Mouse (Mus musculus) CH12.LX (cell line): Measurements from ENCODE around the gene Chrnb1. TPM values are rescaled to one million over a fixed set of nuclear protein-coding genes. Genes with fewer than 3 reads are reported as not detected.

Source experiments
- DNase-seq: peaks from one replicate; pipeline ENCODE4 v3.0.0-alpha.2; 2013; ENCODE audit errors: extremely low read depth
- H3K27ac ChIP-seq: 2 replicates; pipeline ENCODE4 v1.5.1; 2012; ENCODE audit warnings: low read depth, mild to moderate bottlenecking, control low read depth, moderate library complexity; ENCODE audit not compliant: insufficient read depth
- H3K27me3 ChIP-seq: replicated peaks from 2 replicates; pipeline ENCODE3; 2012; ENCODE audit warnings: inconsistent platforms
- H3K36me3 ChIP-seq, 2 experiments: replicated peaks in 1 of 2; 2 replicates each; pipeline versions ENCODE3 to v1.6.1; 2012; ENCODE audit warnings: inconsistent platforms in 1 of 2, low read length in 1 of 2, mild to moderate bottlenecking in 1 of 2, mixed read lengths in 1 of 2, moderate library complexity in 1 of 2; ENCODE audit not compliant: control insufficient read depth in 1 of 2, insufficient read depth in 1 of 2
- H3K4me1 ChIP-seq, 2 experiments: 2 replicates each; pipeline ENCODE4 v1.6.1; 2012; ENCODE audit warnings: inconsistent platforms in 1 of 2, moderate library complexity in 1 of 2; ENCODE audit not compliant: insufficient read depth in 2 of 2, control insufficient read depth in 1 of 2
- H3K4me2 ChIP-seq: 2 replicates; pipeline ENCODE4 v1.6.1; 2012; ENCODE audit warnings: low read depth, mild to moderate bottlenecking, control low read depth; ENCODE audit not compliant: poor library complexity, insufficient read depth, severe bottlenecking
- H3K4me3 ChIP-seq, 3 experiments: fragments of 150-350 bp in 1 of 3; sonication (generic) in 1 of 3; replicated peaks in 1 of 3; 2 replicates each; pipeline versions ENCODE3 to v1.5.1; 2011 to 2012; ENCODE audit warnings: low read depth in 2 of 3, low read length in 2 of 3, mild to moderate bottlenecking in 2 of 3, moderate library complexity in 2 of 3, control low read depth in 1 of 3, improper control_type of control experiment in 1 of 3, inconsistent platforms in 1 of 3, mixed read lengths in 1 of 3; ENCODE audit not compliant: poor library complexity in 1 of 3
- H3K79me2 ChIP-seq: replicated peaks from 2 replicates; pipeline ENCODE4 v1.6.1; 2012; ENCODE audit warnings: mild to moderate bottlenecking, moderate library complexity; ENCODE audit not compliant: control insufficient read depth, poor library complexity, insufficient read depth, severe bottlenecking; ENCODE audit errors: extremely low read depth
- H3K9ac ChIP-seq: 2 replicates; pipeline ENCODE4 v1.6.1; 2012; ENCODE audit warnings: low read depth, mild to moderate bottlenecking, control low read depth, moderate library complexity; ENCODE audit not compliant: insufficient read depth
- H3K9me3 ChIP-seq: replicated peaks from 2 replicates; pipeline ENCODE3; 2012; ENCODE audit warnings: low read length, inconsistent platforms, mixed read lengths
- BHLHE40 ChIP-seq: IDR thresholded peaks from 2 replicates; pipeline ENCODE4 v1.6.1; 2011; ENCODE audit warnings: mild to moderate bottlenecking, low read depth, low read length, improper control_type of control experiment
- CHD1 ChIP-seq: IDR thresholded peaks from 2 replicates; pipeline ENCODE4 v1.6.1; 2012; ENCODE audit warnings: low read depth, low read length, improper control_type of control experiment, inconsistent platforms
- EP300 ChIP-seq: IDR thresholded peaks from 2 replicates; pipeline ENCODE4 v1.6.1; 2011; ENCODE audit warnings: low read length, improper control_type of control experiment
- ETS1 ChIP-seq: conservative IDR thresholded peaks from 2 replicates; pipeline ENCODE4 v1.6.1; 2012; ENCODE audit warnings: low read depth, mild to moderate bottlenecking, inconsistent platforms, low read length, improper control_type of control experiment, moderate library complexity
- GABPA ChIP-seq: IDR thresholded peaks from 2 replicates; pipeline ENCODE4 v1.6.1; 2012; ENCODE audit warnings: low read depth, low read length, improper control_type of control experiment, inconsistent platforms; ENCODE audit not compliant: insufficient replicate concordance
- KAT2A ChIP-seq: IDR thresholded peaks from 2 replicates; pipeline ENCODE4 v1.6.1; 2012; ENCODE audit warnings: low read length, improper control_type of control experiment, inconsistent platforms; ENCODE audit not compliant: insufficient replicate concordance
- MAFK ChIP-seq: IDR thresholded peaks from 2 replicates; pipeline ENCODE4 v1.6.1; 2011; ENCODE audit warnings: low read length, improper control_type of control experiment; ENCODE audit not compliant: insufficient replicate concordance
- MAX ChIP-seq: IDR thresholded peaks from 2 replicates; pipeline ENCODE4 v1.6.1; 2011; ENCODE audit warnings: low read length, improper control_type of control experiment
- MAZ ChIP-seq: IDR thresholded peaks from 2 replicates; pipeline ENCODE4 v1.6.1; 2012; ENCODE audit warnings: low read depth, mild to moderate bottlenecking, inconsistent platforms, low read length, improper control_type of control experiment, moderate library complexity
- MEF2A ChIP-seq: IDR thresholded peaks from 2 replicates; pipeline ENCODE4 v1.6.1; 2014; ENCODE audit warnings: low read depth, mild to moderate bottlenecking, inconsistent platforms, low read length, improper control_type of control experiment, borderline replicate concordance
- NRF1 ChIP-seq: IDR thresholded peaks from 2 replicates; pipeline ENCODE4 v1.6.1; 2014; ENCODE audit warnings: low read depth, mild to moderate bottlenecking, inconsistent platforms, low read length, improper control_type of control experiment, moderate library complexity
- RAD21 ChIP-seq: IDR thresholded peaks from 2 replicates; pipeline ENCODE4 v1.6.1; 2011; ENCODE audit warnings: low read depth, mild to moderate bottlenecking, low read length, improper control_type of control experiment, moderate library complexity
- RCOR1 ChIP-seq: conservative IDR thresholded peaks from 2 replicates; pipeline ENCODE4 v1.6.1; 2012; ENCODE audit warnings: low read depth, mild to moderate bottlenecking, inconsistent platforms, low read length, improper control_type of control experiment
- SMC3 ChIP-seq: IDR thresholded peaks from 2 replicates; pipeline ENCODE4 v1.6.1; 2011; ENCODE audit warnings: low read depth, low read length, improper control_type of control experiment
- TBP ChIP-seq: conservative IDR thresholded peaks from 2 replicates; pipeline ENCODE4 v1.6.1; 2011; ENCODE audit warnings: low read depth, low read length, improper control_type of control experiment
- TCF12 ChIP-seq: IDR thresholded peaks from 2 replicates; pipeline ENCODE4 v1.6.1; 2014; ENCODE audit warnings: low read depth, mild to moderate bottlenecking, inconsistent platforms, low read length, improper control_type of control experiment
- UBTF ChIP-seq: IDR thresholded peaks from 2 replicates; pipeline ENCODE4 v1.6.1; 2012; ENCODE audit warnings: low read depth, mild to moderate bottlenecking, inconsistent platforms, low read length, improper control_type of control experiment, moderate library complexity
- USF1 ChIP-seq: IDR thresholded peaks from 2 replicates; pipeline ENCODE4 v1.6.1; 2014; ENCODE audit warnings: low read depth, mild to moderate bottlenecking, inconsistent platforms, low read length, improper control_type of control experiment
- dilution Hi-C: fragments of 300-500 bp; cut with MboI; formaldehyde crosslinking; loops from 2 replicates; pipeline ENCODE4 v1.14.3; 2020; ENCODE audit warnings: low sequenced_read_pairs; ENCODE audit not compliant: extremely low pct_unique_long_range_greater_than_20kb, extremely low pct_ligation_motif_present
- in situ Hi-C: fragments of 300-500 bp; cut with MboI; formaldehyde crosslinking; loops from 3 replicates; pipeline ENCODE4 v1.14.3; 2019; ENCODE audit warnings: low sequenced_read_pairs, low pct_ligation_motif_present, low pct_unique_long_range_greater_than_20kb, mixed read lengths
- polyA plus RNA-seq: library from polyadenylated mRNA; unstranded; fragments of >175 nt; gene quantifications from 2 replicates; pipeline ENCODE4 v1.2.1, GENCODE M21; 2012; ENCODE audit warnings: low read depth; ENCODE audit not compliant: insufficient read length
- total RNA-seq, 2 experiments: library from RNA; depleted of rRNA; stranded (reverse); fragments of 300-350 nt in 1 of 2; fragments of >200 nt in 1 of 2; gene quantifications; 2 replicates each; pipeline ENCODE4 v1.2.3; 2012 to 2014

Chrnb1 gene
- total and polyA plus RNA-seq, 3 experiments: 1.9 to 5.9 (median 2.2) TPM

DNA sequence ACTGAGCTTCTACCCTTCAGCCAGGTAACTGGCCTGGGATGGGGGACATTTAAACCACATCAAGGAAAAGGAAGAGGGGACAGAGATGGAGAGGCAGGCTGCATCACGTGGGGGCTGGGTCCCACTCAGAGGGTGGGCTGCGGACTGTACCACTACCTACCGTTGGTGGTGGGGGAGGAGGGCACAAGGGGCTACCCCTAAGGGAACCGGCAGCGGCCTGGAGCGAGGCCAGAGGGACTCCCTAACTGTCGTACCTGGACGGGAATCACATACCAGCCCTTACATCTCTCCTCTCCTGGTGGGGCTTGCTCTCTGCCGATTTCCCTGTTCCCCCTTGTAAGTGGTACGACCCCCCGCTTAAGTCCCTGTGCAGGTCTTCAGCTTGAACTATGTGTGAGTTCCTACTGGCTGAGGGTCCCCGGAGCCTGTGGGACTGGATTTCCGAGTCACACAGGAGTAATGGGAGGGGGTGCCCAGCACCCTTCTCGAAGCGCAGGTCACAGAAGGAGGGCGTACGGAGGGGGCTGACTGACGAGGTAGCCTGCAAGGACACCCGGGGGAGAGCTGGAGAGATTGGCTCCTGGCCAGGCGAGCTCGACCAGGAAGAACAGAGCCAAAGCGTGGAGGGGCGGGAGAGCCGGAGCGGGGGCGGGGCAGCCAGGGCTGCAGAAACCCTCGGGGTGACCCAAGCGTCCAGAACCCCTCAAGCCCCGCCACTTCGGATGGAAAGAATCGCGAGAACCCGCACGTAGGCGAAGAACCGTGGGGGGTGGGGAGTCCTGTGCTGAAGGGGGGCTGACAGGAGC is 4.9 kb upstream of the Chrnb1 start:
- peaks cover 43% of the 10 kb centered on the region for H3K27me3 ChIP-seq
- peak overlapping the region; percentile 41 to 64 (median 49) for H3K4me3 ChIP-seq
- H3K9me3 ChIP-seq: peaks cover 19% of the 10 kb centered on the region
- peak overlapping the region; percentile 8; the same call in 1 of the 2 replicates for H3K27ac ChIP-seq
- peak; percentile 45 for DNase-seq
- no peaks in the 10 kb centered on the region for H3K79me2 ChIP-seq
- H3K36me3 ChIP-seq: no peaks in the 10 kb centered on the region
- no peak overlapping the region for H3K9ac ChIP-seq
- H3K4me2 ChIP-seq: no peak overlapping the region
- TF ChIP-seq MAFK (no peak), MAX (peak; percentile 20; the same call in 1 of the 2 replicates), CHD1 (no peak), TCF12 (0 out of 2 replicates have a peak, but pooled peaks have one; percentile 3), NRF1 (no peak), USF1 (peak; percentile 44), UBTF (no peak), TBP (no peak)
- peaks cover 12 to 64% of the 10 kb centered on the region in 2 experiments for H3K4me1 ChIP-seq
- in situ Hi-C loops (loop anchor here (5.0 kb wide), 1 partner anchor 77 kb away; the partner anchor contains the start of gene Tmem95), dilution Hi-C loops (no loop called here)

DNA sequence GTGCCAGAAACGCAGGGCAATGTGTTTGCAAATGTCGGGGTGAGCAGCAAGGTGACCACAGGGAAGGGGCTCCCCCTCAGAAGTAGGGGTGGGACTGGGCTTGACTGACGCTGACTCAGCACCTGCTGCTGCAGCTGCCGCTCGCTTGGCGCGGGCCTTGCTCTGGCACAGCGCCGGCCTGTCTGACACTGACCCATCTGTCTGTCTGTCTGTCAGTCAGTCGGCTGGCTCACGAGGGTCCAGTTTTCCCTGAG is 4.3 kb upstream of the Chrnb1 start:
- H3K36me3 ChIP-seq: no peaks in the 10 kb centered on the region
- peaks cover 12 to 65% of the 10 kb centered on the region in 2 experiments for H3K4me1 ChIP-seq
- no peaks in the 10 kb centered on the region for H3K79me2 ChIP-seq
- H3K4me3 ChIP-seq: peak overlapping the region; percentile 41 to 64 (median 49)
- H3K27me3 ChIP-seq: peaks cover 41% of the 10 kb centered on the region
- H3K9ac ChIP-seq: no peak overlapping the region
- peak; percentile 44; the same call in 1 of the 2 replicates for TF ChIP-seq BHLHE40
- TF ChIP-seq KAT2A: no peak
- no peak for TF ChIP-seq RCOR1
- TF ChIP-seq EP300: no peak
- TF ChIP-seq TCF12: peak; percentile 51; the same call in 1 of the 2 replicates
- TF ChIP-seq MEF2A: no peak
- no peak for TF ChIP-seq RAD21
- TF ChIP-seq ETS1: peak; percentile 40
- TF ChIP-seq NRF1: no peak
- no peak for TF ChIP-seq MAZ
- TF ChIP-seq SMC3: no peak
- TF ChIP-seq MAX: peak; percentile 42; the same call in 1 of the 2 replicates
- no peak for TF ChIP-seq GABPA
- TF ChIP-seq MAFK: peak; percentile 93
- dilution Hi-C loops: no loop called here
- in situ Hi-C loops: loop anchor here (5.0 kb wide), 1 partner anchor 77 kb away; the partner anchor contains the start of gene Tmem95
- DNase-seq: peak; percentile 78
- peak overlapping the region; percentile 8; the same call in 1 of the 2 replicates for H3K27ac ChIP-seq
- no peak overlapping the region for H3K4me2 ChIP-seq
- peaks cover 19% of the 10 kb centered on the region for H3K9me3 ChIP-seq
